Mouse (Mus musculus): Measurements from ENCODE around the gene Krtap5-2. TPM values are rescaled to one million over a fixed set of nuclear protein-coding genes. Genes with fewer than 3 reads are reported as not detected.
"Not testable (repeated sequence)": the region's sequence is repeated elsewhere in the genome, so short reads cannot be mapped to it uniquely, and the experiment has no call there.

Krtap5-2 gene
- polyA plus RNA-seq, 2 experiments = not detected

DNA sequence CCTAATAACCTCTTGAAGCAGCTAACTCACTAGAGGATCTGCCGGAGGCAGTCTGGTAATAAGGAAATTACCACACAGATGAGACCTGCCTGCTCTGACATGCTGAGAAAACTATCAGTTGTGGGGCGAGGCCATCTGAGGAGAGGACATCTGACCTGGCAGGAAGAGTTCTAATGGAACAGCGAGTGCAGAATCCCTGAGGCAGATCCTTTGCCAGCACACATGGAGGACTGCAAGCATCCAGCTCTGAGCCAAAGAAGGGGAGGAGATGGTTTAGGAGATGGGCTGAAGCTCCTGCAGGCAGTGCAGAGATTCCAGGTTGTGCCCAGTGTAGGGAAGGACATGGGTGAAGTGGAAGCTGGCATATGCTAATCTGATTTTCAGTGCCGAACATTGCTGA, 23.6 kb downstream of the Krtap5-2 start:
- 59% methylated on average over 4 of the region's 4 CpGs for WGBS (ENCODE audit: insufficient replicate concordance)

DNA sequence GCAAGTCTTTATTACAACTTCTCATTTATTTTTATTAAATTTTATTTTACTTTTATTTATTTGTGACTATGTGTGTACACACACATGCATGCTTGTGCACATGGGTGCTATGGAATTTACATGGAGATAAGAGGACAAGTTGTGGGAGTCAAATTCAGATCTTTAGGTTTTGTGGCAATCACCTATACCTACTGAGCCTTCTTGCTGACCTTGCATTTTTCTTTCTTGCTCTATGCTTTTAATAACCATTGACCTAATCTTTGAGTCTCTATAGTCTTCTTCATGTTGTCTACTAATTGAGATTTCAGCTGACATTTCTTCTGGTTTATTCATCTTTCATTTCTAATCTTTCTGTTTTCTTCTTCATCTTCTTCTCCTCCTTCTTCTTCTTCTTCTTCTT, 27.2 kb downstream of the Krtap5-2 start:
- ATAC-seq (ENCODE audit: insufficient read depth) = no peak

More for the DNA sequence above, 23.6 kb downstream of the Krtap5-2 start:
- no peaks in the 10 kb centered on the region for H3K9me3 ChIP-seq (ENCODE audit: control insufficient read depth, low read length)
- no peaks in the 10 kb centered on the region for H3K36me3 ChIP-seq (replicated peaks; ENCODE audit: control insufficient read depth, insufficient read depth, low read depth)
- ATAC-seq (ENCODE audit: insufficient read depth) = no peak
- no peak overlapping the region for H3K27ac ChIP-seq
- no peak for TF ChIP-seq CTCF (IDR thresholded peaks at IDR 0.05; ENCODE audit: low read depth)
- no peak for TF ChIP-seq EP300 (IDR thresholded peaks at IDR 0.05; ENCODE audit: low read depth)
- no peak overlapping the region for H3K9ac ChIP-seq (replicated peaks)
- no peak overlapping the region for H3K4me2 ChIP-seq (ENCODE audit: low read depth)
- no peaks in the 10 kb centered on the region for H3K4me1 ChIP-seq (replicated peaks; ENCODE audit: control insufficient read depth in 2 of 2, insufficient read depth in 2 of 2, low read length in 1 of 2)
- no peak for DNase-seq (ENCODE audit: low read depth in 3 of 3, low spot score in 3 of 3)
- H3K4me3 ChIP-seq (ENCODE audit: insufficient read depth in 1 of 2, low read depth in 2 of 2, low read length in 2 of 2) = no peak overlapping the region
- H3K27me3 ChIP-seq (ENCODE audit: control insufficient read depth, insufficient read depth, low read length) = no peaks in the 10 kb centered on the region

DNA sequence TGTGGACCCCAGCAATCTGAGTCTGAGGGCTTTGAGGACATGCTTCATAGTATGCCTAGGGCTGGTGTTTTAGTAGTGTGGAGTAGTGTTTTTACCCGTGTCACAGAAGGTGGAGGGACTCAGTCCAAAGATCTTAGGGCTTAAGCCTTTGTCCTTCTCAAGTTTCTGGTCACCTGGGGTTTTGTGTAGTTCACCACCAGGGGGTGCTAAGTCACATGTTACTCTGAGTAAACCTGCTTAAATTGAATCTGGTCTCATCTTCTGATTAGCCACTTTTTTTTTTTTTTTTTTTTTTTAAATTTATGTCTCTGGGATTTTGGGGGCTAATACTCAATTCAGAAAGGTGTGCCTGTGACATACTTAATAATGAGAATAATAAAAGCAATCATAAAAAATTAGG, 29.8 kb downstream of the Krtap5-2 start:
- Histone ChIP-seq H3K27me3 (ENCODE audit: control insufficient read depth, insufficient read depth, low read length) (no peaks in the 10 kb centered on the region), H3K27ac (no peak overlapping the region), H3K9ac (replicated peaks) (no peak overlapping the region), H3K9me3 (ENCODE audit: control insufficient read depth, low read length) (no peaks in the 10 kb centered on the region), H3K4me1 (replicated peaks; ENCODE audit: control insufficient read depth in 2 of 2, insufficient read depth in 2 of 2, low read length in 1 of 2) (no peaks in the 10 kb centered on the region), H3K4me3 (ENCODE audit: insufficient read depth in 1 of 2, low read depth in 2 of 2, low read length in 2 of 2) (no peak overlapping the region), H3K4me2 (ENCODE audit: low read depth) (no peak overlapping the region), H3K36me3 (replicated peaks; ENCODE audit: control insufficient read depth, insufficient read depth, low read depth) (no peaks in the 10 kb centered on the region)
- TF ChIP-seq EP300 (IDR thresholded peaks at IDR 0.05; ENCODE audit: low read depth) (no peak), CTCF (IDR thresholded peaks at IDR 0.05; ENCODE audit: low read depth) (peak; percentile 51)
- ATAC-seq (ENCODE audit: insufficient read depth) (no peak), DNase-seq (ENCODE audit: low read depth in 3 of 3, low spot score in 3 of 3) (peak in 2 of 3 experiments; percentile 14 to 19)
- 3% methylated on average over 1 of the region's 1 CpGs for whole genome bisulfite sequencing (ENCODE audit: insufficient replicate concordance)

More for the DNA sequence above, 27.2 kb downstream of the Krtap5-2 start:
- H3K9ac ChIP-seq (replicated peaks) = no peak overlapping the region
- no peak overlapping the region for H3K27ac ChIP-seq
- H3K27me3 ChIP-seq (ENCODE audit: control insufficient read depth, insufficient read depth, low read length) = no peaks in the 10 kb centered on the region
- DNase-seq (ENCODE audit: low read depth in 3 of 3, low spot score in 3 of 3) = no peak
- no peak for TF ChIP-seq CTCF (IDR thresholded peaks at IDR 0.05; ENCODE audit: low read depth)
- TF ChIP-seq EP300 (IDR thresholded peaks at IDR 0.05; ENCODE audit: low read depth) = no peak
- H3K4me1 ChIP-seq (replicated peaks; ENCODE audit: control insufficient read depth in 2 of 2, insufficient read depth in 2 of 2, low read length in 1 of 2) = no peaks in the 10 kb centered on the region
- no peak overlapping the region for H3K4me2 ChIP-seq (ENCODE audit: low read depth)
- H3K36me3 ChIP-seq (replicated peaks; ENCODE audit: control insufficient read depth, insufficient read depth, low read depth) = no peaks in the 10 kb centered on the region
- no peaks in the 10 kb centered on the region for H3K9me3 ChIP-seq (ENCODE audit: control insufficient read depth, low read length)
- no peak overlapping the region for H3K4me3 ChIP-seq (ENCODE audit: insufficient read depth in 1 of 2, low read depth in 2 of 2, low read length in 2 of 2)

DNA sequence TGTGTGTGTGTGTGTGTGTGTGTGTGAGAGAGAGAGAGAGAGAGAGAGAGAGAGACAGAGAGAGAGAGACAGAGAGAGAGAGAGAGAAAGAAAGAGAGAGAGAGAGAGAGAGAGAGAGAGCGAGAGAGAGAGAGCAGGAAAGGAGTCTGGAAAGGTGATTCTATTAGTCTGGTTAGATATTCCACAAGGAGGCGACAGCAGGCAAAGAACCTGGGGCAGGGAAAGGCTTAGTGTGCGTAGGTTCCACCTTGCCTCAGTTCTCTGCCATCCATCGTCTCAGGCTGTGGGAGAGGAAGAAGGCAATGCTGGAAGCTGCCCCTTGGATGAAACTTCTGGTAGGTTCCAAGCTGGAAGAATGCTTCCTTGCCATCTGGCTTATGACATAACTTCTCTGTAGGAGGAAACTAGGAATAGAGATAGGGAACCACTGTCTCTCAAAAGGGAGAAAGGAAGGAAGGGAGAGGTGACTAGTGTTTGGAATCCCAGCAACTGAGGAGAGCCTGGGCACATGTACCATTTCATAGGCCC, 30.3 kb downstream of the Krtap5-2 start:
- 37% methylated on average over 4 of the region's 4 CpGs for WGBS (ENCODE audit: insufficient replicate concordance)
- no peaks in the 10 kb centered on the region for H3K36me3 ChIP-seq (replicated peaks; ENCODE audit: control insufficient read depth, insufficient read depth, low read depth)
- H3K9ac ChIP-seq (replicated peaks) = no peak overlapping the region
- H3K4me3 ChIP-seq (ENCODE audit: insufficient read depth in 1 of 2, low read depth in 2 of 2, low read length in 2 of 2) = no peak overlapping the region
- H3K4me1 ChIP-seq (replicated peaks; ENCODE audit: control insufficient read depth in 2 of 2, insufficient read depth in 2 of 2, low read length in 1 of 2) = no peaks in the 10 kb centered on the region
- H3K4me2 ChIP-seq (ENCODE audit: low read depth) = no peak overlapping the region
- H3K27me3 ChIP-seq (ENCODE audit: control insufficient read depth, insufficient read depth, low read length) = no peaks in the 10 kb centered on the region
- H3K27ac ChIP-seq = no peak overlapping the region
- no peaks in the 10 kb centered on the region for H3K9me3 ChIP-seq (ENCODE audit: control insufficient read depth, low read length)
- no peak for TF ChIP-seq CTCF (IDR thresholded peaks at IDR 0.05; ENCODE audit: low read depth)
- no peak for TF ChIP-seq EP300 (IDR thresholded peaks at IDR 0.05; ENCODE audit: low read depth)
- ATAC-seq (ENCODE audit: insufficient read depth) (no peak), DNase-seq (ENCODE audit: low read depth in 3 of 3, low spot score in 3 of 3) (no peak)

DNA sequence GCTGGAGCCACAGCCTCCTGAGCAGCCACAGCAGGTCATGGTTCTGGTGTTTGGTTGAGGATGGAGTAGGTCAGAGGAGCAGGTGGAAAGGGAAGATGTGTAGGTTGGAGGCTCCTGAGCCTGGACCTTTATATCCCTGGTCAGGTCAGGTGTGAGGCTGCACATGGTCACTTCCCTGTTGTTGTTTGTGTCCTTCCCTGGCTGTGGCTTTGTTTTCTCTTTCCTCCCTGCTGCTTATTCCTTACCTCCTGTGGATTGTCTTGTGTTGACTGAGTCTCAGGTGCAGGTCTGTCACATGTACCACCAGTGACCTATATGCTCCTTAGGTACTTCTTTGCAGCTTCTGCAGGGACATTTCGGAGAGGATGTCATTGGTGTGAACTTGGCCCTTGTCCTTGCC, 31.3 kb downstream of the Krtap5-2 start, which contains the start of gene Gm45337:
Gene Gm45337, minus strand, starts transcription at position 101 of the 400 bp plus-strand sequence.
- DNase-seq (ENCODE audit: low read depth in 3 of 3, low spot score in 3 of 3) (no peak), ATAC-seq (ENCODE audit: insufficient read depth) (no peak)
- Histone ChIP-seq H3K9me3 (ENCODE audit: control insufficient read depth, low read length) (no peaks in the 10 kb centered on the region), H3K9ac (replicated peaks) (no peak within 1 kb of the TSS), H3K27ac (no peak within 1 kb of the TSS), H3K4me2 (ENCODE audit: low read depth) (no peak within 1 kb of the TSS), H3K4me3 (ENCODE audit: insufficient read depth in 1 of 2, low read depth in 2 of 2, low read length in 2 of 2) (no peak within 1 kb of the TSS), H3K4me1 (replicated peaks; ENCODE audit: control insufficient read depth in 2 of 2, insufficient read depth in 2 of 2, low read length in 1 of 2) (no peaks in the 10 kb centered on the region), H3K36me3 (replicated peaks; ENCODE audit: control insufficient read depth, insufficient read depth, low read depth) (no peaks in the 10 kb centered on the region), H3K27me3 (ENCODE audit: control insufficient read depth, insufficient read depth, low read length) (no peaks in the 10 kb centered on the region)
- 27% methylated on average over 1 of the region's 1 CpGs for WGBS (ENCODE audit: insufficient replicate concordance)
- no peak for TF ChIP-seq EP300 (IDR thresholded peaks at IDR 0.05; ENCODE audit: low read depth)
- no peak for TF ChIP-seq CTCF (IDR thresholded peaks at IDR 0.05; ENCODE audit: low read depth)

DNA sequence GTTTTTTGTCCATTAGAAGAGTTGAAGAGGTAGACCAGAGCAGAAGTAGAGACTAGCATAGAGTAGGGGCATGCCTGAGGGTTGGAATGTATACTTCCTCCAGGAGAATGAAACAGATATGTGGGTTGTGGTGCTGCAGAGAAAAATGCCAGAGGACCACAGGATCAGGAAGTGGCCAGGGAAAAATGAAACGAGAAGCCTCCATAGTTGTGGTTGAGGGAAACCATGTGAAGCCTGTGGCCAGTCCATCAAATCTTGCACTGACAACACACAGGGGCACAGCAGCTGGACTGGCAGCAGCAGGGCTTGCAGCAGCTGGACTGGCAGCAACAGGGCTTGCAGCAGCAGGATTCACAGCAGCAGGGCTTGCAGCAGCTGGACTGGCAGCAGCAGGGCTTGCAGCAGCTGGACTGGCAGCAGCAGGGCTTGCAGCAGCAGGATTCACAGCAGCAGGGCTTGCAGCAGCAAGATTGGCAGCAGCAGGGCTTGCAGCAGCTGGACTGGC, 32.2 kb downstream of the Krtap5-2 start:
- 0% methylated on average over 1 of the region's 1 CpGs for WGBS (ENCODE audit: insufficient replicate concordance)
- not testable (repeated sequence) for ATAC-seq (ENCODE audit: insufficient read depth); H3K27ac ChIP-seq; H3K27me3 ChIP-seq (ENCODE audit: control insufficient read depth, insufficient read depth, low read length); DNase-seq (ENCODE audit: low read depth in 3 of 3, low spot score in 3 of 3); H3K4me1 ChIP-seq (replicated peaks; ENCODE audit: control insufficient read depth in 2 of 2, insufficient read depth in 2 of 2, low read length in 1 of 2); H3K4me3 ChIP-seq (ENCODE audit: insufficient read depth in 1 of 2, low read depth in 2 of 2, low read length in 2 of 2); H3K9me3 ChIP-seq (ENCODE audit: control insufficient read depth, low read length); H3K9ac ChIP-seq (replicated peaks); H3K4me2 ChIP-seq (ENCODE audit: low read depth); H3K36me3 ChIP-seq (replicated peaks; ENCODE audit: control insufficient read depth, insufficient read depth, low read depth)
